8 mouse cellular contexts compared by ENCODE assay signal in genomic region chr5:88721565-88722212, GRCm38 (mm10). TPM values are rescaled to one million over a fixed set of nuclear protein-coding genes. Genes with fewer than 3 reads are reported as not detected.
DNase-seq lines count a peak whose midpoint lies in the region; ATAC-seq and TF ChIP-seq lines count a peak whose summit lies in the region.

No protein-coding gene starts in this region.

- peak; percentile 41 for DNase-seq in gastrocnemius, postnatal 10 days
- DNase-seq in gastrocnemius, adult 18-20 months (ENCODE audit: low spot score), result no peak
- DNase-seq in cerebellum, adult 11 months, result peak; percentile 32
- peak; percentile 48 for DNase-seq in induced T-regulatory cell, adult 2 months (ENCODE audit: low read depth)
- peak; percentile 45 for DNase-seq in liver, adult 2 months (ENCODE audit: extremely low read depth, low read depth, low spot score)
- peak; percentile 48 to 76 for DNase-seq in spleen, postnatal 4 days (ENCODE audit: low spot score in 2 of 2)

- H3K79me2 ChIP-seq in liver, adult 2 months (ENCODE audit: control insufficient read depth, insufficient read depth, low read length), result peaks cover 22% of the 10 kb centered on the region

- TF ChIP-seq POLR2A in liver, adult 2 months (IDR thresholded peaks at IDR 0.05; ENCODE audit: extremely low read depth, insufficient read depth, low read length), result no peak

- H3K4me3 ChIP-seq in forebrain, embryonic 13.5 days, result peak overlapping the region; percentile 99
- peak overlapping the region; percentile 77 for H3K4me3 ChIP-seq in liver, adult 2 months (ENCODE audit: insufficient read depth, low read depth, low read length)
- H3K4me3 ChIP-seq in midbrain, embryonic 15.5 days, result peak overlapping the region; percentile 76

- no peaks in the 10 kb centered on the region for H3K27me3 ChIP-seq in forebrain, embryonic 13.5 days
- H3K27me3 ChIP-seq in liver, adult 2 months (ENCODE audit: control insufficient read depth, insufficient read depth, low read length), result no peaks in the 10 kb centered on the region
- no peaks in the 10 kb centered on the region for H3K27me3 ChIP-seq in midbrain, embryonic 15.5 days (replicated peaks)

- peak; percentile 44 for ATAC-seq in forebrain, embryonic 13.5 days
- peak; percentile 40 for ATAC-seq in midbrain, embryonic 15.5 days (replicated peaks)

- no peak for TF ChIP-seq CTCF in liver, adult 2 months (IDR thresholded peaks at IDR 0.05; ENCODE audit: low read depth, low read length)

- H3K9me3 ChIP-seq in forebrain, embryonic 13.5 days (replicated peaks), result no peaks in the 10 kb centered on the region
- no peaks in the 10 kb centered on the region for H3K9me3 ChIP-seq in midbrain, embryonic 15.5 days

- peak overlapping the region; percentile 95 for H3K27ac ChIP-seq in forebrain, embryonic 13.5 days
- H3K27ac ChIP-seq in liver, adult 2 months (replicated peaks; ENCODE audit: insufficient read depth, low read depth, low read length), result peak overlapping the region; percentile 79
- peak overlapping the region; percentile 90 for H3K27ac ChIP-seq in midbrain, embryonic 15.5 days

- 2% methylated on average over 31 of the region's 31 CpGs for WGBS in forebrain, embryonic 13.5 days
- WGBS in liver, adult 2 months, result under 1% methylated on average over 31 of the region's 31 CpGs
- WGBS in midbrain, embryonic 15.5 days, result 1% methylated on average over 31 of the region's 31 CpGs

- H3K36me3 ChIP-seq in forebrain, embryonic 13.5 days (ENCODE audit: poor library complexity, severe bottlenecking), result no peaks in the 10 kb centered on the region
- H3K36me3 ChIP-seq in liver, adult 2 months (ENCODE audit: control insufficient read depth, insufficient read depth, low read length), result no peaks in the 10 kb centered on the region
- no peaks in the 10 kb centered on the region for H3K36me3 ChIP-seq in midbrain, embryonic 15.5 days (replicated peaks)

- peak overlapping the region; percentile 98 for H3K9ac ChIP-seq in forebrain, embryonic 13.5 days
- peak overlapping the region; percentile 98 for H3K9ac ChIP-seq in liver, adult 2 months (ENCODE audit: low read depth, low read length)
- peak overlapping the region; percentile 90 for H3K9ac ChIP-seq in midbrain, embryonic 15.5 days

- H3K4me1 ChIP-seq in forebrain, embryonic 13.5 days, result peaks cover 30% of the 10 kb centered on the region
- peaks cover 14% of the 10 kb centered on the region for H3K4me1 ChIP-seq in liver, adult 2 months (ENCODE audit: control insufficient read depth, insufficient read depth, low read length)
- peaks cover 32% of the 10 kb centered on the region for H3K4me1 ChIP-seq in midbrain, embryonic 15.5 days

- peak overlapping the region; percentile 97 for H3K4me2 ChIP-seq in forebrain, embryonic 13.5 days
- H3K4me2 ChIP-seq in midbrain, embryonic 15.5 days, result peak overlapping the region; percentile 88

RNA-seq across cellular contexts. Expression of gene Mob1b, which starts 1.0 kb away (rescaled TPM):
- 10 to 100 TPM; 32.1 to 33.3 TPM for total RNA-seq in gastrocnemius, postnatal 10 days (2021)
- total RNA-seq in gastrocnemius, adult 18-20 months (2021), result 10 to 100 TPM; 17.7 to 20.3 TPM
- polyA plus RNA-seq in forebrain, embryonic 13.5 days (2015; fragmentation: Nextera tagmentation; extraction: Ambion mirVana), result 14.4 and 14.7 TPM in 2 replicates
- 14.4 and 17.4 TPM in 2 replicates for total RNA-seq in liver, adult 2 months (2014; rRNA removed)
- polyA plus RNA-seq in liver, adult 2 months (2012; rRNA removed), result 4.1 and 4.6 TPM in 2 replicates
- 9.5 and 9.7 TPM in 2 replicates for polyA plus RNA-seq in midbrain, embryonic 15.5 days (2015; fragmentation: Nextera tagmentation; extraction: Ambion mirVana)

RNA-seq across cellular contexts. Expression of gene Dck, which starts 43.1 kb away (rescaled TPM):
- total RNA-seq in gastrocnemius, postnatal 10 days (2021), result 1 to 10 TPM; 4.5 to 5.9 TPM
- total RNA-seq in gastrocnemius, adult 18-20 months (2021), result 1 to 10 TPM; 1.3 TPM
- 123 and 125 TPM in 2 replicates for polyA plus RNA-seq in forebrain, embryonic 13.5 days (2015; fragmentation: Nextera tagmentation; extraction: Ambion mirVana)
- 3.0 and 3.4 TPM in 2 replicates for total RNA-seq in liver, adult 2 months (2014; rRNA removed)
- 1.2 and 1.4 TPM in 2 replicates for polyA plus RNA-seq in liver, adult 2 months (2012; rRNA removed)
- 50.5 and 50.9 TPM in 2 replicates for polyA plus RNA-seq in midbrain, embryonic 15.5 days (2015; fragmentation: Nextera tagmentation; extraction: Ambion mirVana)

RNA-seq across cellular contexts. Expression of gene Grsf1, which starts 45.7 kb away (rescaled TPM):
- 100 to 1,000 TPM; 111 to 113 TPM for total RNA-seq in gastrocnemius, postnatal 10 days (2021)
- total RNA-seq in gastrocnemius, adult 18-20 months (2021), result 100 to 1,000 TPM; 142 to 143 TPM
- polyA plus RNA-seq in forebrain, embryonic 13.5 days (2015; fragmentation: Nextera tagmentation; extraction: Ambion mirVana), result 82.7 and 84.7 TPM in 2 replicates
- 54.6 and 57.9 TPM in 2 replicates for total RNA-seq in liver, adult 2 months (2014; rRNA removed)
- polyA plus RNA-seq in liver, adult 2 months (2012; rRNA removed), result 32.7 and 38.7 TPM in 2 replicates
- 57.7 and 63.6 TPM in 2 replicates for polyA plus RNA-seq in midbrain, embryonic 15.5 days (2015; fragmentation: Nextera tagmentation; extraction: Ambion mirVana)
